Mouse (Mus musculus): ENCODE measurements around the gene Shisa8.

The Shisa8 gene

GRCm38 (mm10) chr15:82156298-82156697 lies 56.3 kb downstream of the Shisa8 start:
- DNase-seq (ENCODE audit: extremely low read depth, low read depth), result no peak
